Mouse (Mus musculus): ENCODE results near the gene Kctd13.
"Not testable (repeated sequence)": the region's sequence is repeated elsewhere in the genome, so short reads cannot be mapped to it uniquely, and the experiment has no call there.

Gene Kctd13

DNA sequence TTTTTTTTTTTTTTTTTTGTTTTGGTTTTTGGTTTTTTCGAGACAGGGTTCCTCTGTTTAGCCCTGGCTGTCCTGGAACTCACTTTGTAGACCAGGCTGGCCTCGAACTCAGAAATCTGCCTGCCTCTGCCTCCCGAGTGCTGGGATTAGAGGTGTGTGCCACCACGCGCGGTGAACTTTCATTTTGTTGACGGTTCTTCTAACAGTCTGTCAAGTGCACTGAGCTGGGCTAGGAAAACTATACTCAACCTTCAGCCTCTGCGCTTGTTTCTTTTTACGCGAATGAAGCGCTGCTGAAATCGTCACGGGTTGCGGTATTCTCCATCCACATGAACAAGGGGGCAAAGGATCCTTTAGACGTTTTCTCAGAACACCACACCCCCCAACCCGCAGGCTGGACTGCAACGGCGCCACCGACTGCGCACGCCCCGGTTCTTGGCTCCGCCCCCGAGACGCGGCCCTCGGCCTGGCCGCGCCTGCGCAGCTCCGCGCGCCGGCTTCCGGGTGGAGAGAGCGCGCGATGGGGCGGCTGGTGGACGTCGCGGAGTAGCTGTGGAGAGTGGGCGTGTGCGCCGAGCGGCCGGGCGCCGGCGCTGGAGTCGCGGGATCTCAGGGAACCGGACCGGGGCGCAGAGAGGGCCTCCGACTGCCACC, at the start of gene Kctd13:
TSS of gene Kctd13 (plus strand) at position 496 of the 654 bp plus-strand sequence.
- DNase-seq (ENCODE audit: low spot score in 2 of 2), result peak; percentile 80 to 92

DNA sequence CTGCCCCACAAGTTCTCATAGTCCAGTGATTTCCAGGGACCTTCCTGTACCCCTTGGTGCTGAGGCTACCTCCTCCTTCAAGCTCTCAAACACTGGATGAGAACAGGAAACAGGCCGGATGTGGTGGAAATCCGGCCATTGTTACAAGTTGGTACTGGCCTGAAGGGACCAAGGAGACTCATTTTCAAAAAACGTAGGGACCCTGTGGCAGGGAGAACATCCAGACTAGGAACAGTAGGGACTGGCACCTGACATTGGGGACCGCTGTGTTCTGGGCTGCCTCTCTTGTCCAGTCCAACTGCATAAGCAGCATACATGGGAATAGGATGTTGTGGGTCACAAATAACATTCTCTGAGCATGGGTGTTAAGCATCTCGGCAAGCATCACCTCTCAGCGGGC, 47.6 kb upstream of the Kctd13 start:
- DNase-seq (ENCODE audit: low spot score in 2 of 2), result no peak

- no peak for DNase-seq (ENCODE audit: low spot score in 2 of 2)
Observed at GRCm38 (mm10) chr7:126883731-126884181, 44.9 kb upstream of the Kctd13 start.

GRCm38 (mm10) chr7:126884286-126885164, 44.2 kb upstream of the Kctd13 start, which contains the start of gene Taok2:
Taok2 (minus strand) TSS chr7:126884703.
- DNase-seq (ENCODE audit: low spot score in 2 of 2), result peak; percentile 96 to 98

- DNase-seq (ENCODE audit: low spot score in 2 of 2), result no peak
Observed at GRCm38 (mm10) chr7:126887281-126887680, 41.4 kb upstream of the Kctd13 start.

GRCm38 (mm10) chr7:126888852-126889251, 39.8 kb upstream of the Kctd13 start:
- no peak for DNase-seq (ENCODE audit: low spot score in 2 of 2)

DNA sequence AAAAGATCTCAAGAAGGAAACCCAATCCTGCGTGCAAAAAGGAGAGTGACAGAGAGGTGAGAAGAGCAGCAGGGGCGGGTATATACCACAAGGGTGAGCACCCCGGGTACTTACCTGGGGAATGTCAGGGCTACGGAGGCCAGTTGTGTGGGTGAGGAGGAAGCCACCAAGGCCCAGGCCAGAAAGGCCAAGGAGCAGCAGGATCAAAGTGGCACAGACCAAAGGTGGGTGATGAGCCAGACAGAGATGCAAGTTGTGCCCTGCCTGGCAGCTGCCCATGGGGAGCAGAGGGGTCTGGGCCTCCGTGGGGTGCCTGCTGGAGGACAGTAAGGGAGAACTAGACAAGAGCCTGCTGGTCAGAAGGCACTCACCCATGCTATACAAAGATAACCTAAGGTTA, 31.8 kb upstream of the Kctd13 start:
- no peak for DNase-seq (ENCODE audit: low spot score in 2 of 2)

- no peak for DNase-seq (ENCODE audit: low spot score in 2 of 2)
Observed at GRCm38 (mm10) chr7:126897390-126898101, 31.1 kb upstream of the Kctd13 start.

GRCm38 (mm10) chr7:126898102-126898990, 30.3 kb upstream of the Kctd13 start:
- peak; percentile 97 to 98 for DNase-seq (ENCODE audit: low spot score in 2 of 2)

DNA sequence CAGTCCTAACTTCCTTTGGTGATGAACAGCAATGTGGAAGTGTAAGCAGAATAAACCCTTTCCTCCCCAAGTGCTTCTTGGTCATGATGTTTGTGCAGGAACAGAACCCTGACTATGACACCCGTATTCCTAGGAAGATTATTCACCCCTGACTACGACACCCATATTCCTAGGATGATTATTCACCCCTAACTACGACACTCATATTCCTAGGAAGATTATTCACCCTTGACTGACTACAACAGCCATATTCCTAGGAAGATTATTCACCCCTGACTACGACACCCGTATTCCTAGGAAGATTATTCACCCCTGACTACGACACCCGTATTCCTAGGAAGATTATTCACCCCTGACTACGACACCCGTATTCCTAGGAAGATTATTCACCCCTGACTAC, 28.9 kb upstream of the Kctd13 start:
- DNase-seq (ENCODE audit: low spot score in 2 of 2), result not testable (repeated sequence)

- no peak for DNase-seq (ENCODE audit: low spot score in 2 of 2)
Observed at GRCm38 (mm10) chr7:126905590-126905989, 23.1 kb upstream of the Kctd13 start.

DNA sequence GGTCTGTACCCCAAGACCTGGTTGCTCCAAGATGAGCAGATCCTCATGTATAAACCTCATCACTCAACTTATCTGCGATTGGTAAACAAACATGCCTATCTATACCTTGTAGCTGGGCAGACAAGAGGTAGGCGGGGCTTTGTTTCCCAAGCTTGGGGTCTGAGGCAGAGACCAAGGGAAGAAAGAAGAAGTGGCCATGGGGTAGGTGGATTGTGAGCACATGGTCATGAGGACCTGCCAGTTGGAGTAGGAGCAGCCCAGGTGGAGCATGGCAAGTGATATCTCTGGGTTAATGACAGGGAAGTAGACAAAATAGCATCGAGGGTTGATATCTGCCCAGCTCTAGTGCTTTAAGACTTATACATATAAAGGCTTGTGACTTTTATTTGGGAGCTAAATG, 13.8 kb upstream of the Kctd13 start:
- no peak for DNase-seq (ENCODE audit: low spot score in 2 of 2)

- not testable (repeated sequence) for DNase-seq (ENCODE audit: low spot score in 2 of 2)
Observed at GRCm38 (mm10) chr7:126918356-126918755, 10.3 kb upstream of the Kctd13 start.

GRCm38 (mm10) chr7:126919973-126920372, 8.7 kb upstream of the Kctd13 start:
- DNase-seq (ENCODE audit: low spot score in 2 of 2), result no peak

- no peak for DNase-seq (ENCODE audit: low spot score in 2 of 2)
Observed at GRCm38 (mm10) chr7:126921563-126921962, 7.1 kb upstream of the Kctd13 start.

- no peak for DNase-seq (ENCODE audit: low spot score in 2 of 2)
Observed at GRCm38 (mm10) chr7:126922624-126923060, 6.0 kb upstream of the Kctd13 start, which contains the start of gene Tmem219. Tmem219 (minus strand) TSS chr7:126922917.

- DNase-seq (ENCODE audit: low spot score in 2 of 2), result no peak
Observed at GRCm38 (mm10) chr7:126923999-126924398, 4.7 kb upstream of the Kctd13 start.

GRCm38 (mm10) chr7:126926299-126926698, 2.4 kb upstream of the Kctd13 start:
- no peak for DNase-seq (ENCODE audit: low spot score in 2 of 2)

- no peak for DNase-seq (ENCODE audit: low spot score in 2 of 2)
Observed at GRCm38 (mm10) chr7:126929046-126929445, 367 bp downstream of the Kctd13 start.

DNA sequence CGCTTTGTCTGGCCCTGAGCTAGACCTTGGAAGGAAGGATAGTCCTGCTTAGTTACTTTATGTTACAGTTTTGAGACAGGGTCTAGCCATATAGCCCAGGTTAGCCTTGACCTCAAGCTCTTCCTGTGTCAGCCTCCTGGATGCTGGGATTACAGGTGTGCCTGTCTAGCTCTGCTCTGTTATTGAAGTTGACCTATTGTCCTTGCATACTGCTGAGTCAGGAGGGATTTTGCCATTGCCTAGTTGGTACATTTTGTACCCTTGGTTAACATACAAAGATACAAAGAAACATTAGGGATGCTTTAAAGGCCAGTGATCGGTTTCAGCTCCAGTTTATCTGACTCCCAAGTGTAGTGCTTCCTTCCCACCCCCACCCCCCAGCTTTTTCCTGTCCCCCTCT, 4.0 kb downstream of the Kctd13 start:
- DNase-seq (ENCODE audit: low spot score in 2 of 2), result no peak

GRCm38 (mm10) chr7:126941171-126941570, 12.5 kb downstream of the Kctd13 start:
- DNase-seq (ENCODE audit: low spot score in 2 of 2), result no peak
